Mouse (Mus musculus): Measurements from ENCODE around the gene Galnt16. TPM values are rescaled to one million over a fixed set of nuclear protein-coding genes. Genes with fewer than 3 reads are reported as not detected.

The Galnt16 gene
- total and polyA plus RNA-seq, 3 experiments: 0.01 to 0.27 TPM; not detected in 1

DNA sequence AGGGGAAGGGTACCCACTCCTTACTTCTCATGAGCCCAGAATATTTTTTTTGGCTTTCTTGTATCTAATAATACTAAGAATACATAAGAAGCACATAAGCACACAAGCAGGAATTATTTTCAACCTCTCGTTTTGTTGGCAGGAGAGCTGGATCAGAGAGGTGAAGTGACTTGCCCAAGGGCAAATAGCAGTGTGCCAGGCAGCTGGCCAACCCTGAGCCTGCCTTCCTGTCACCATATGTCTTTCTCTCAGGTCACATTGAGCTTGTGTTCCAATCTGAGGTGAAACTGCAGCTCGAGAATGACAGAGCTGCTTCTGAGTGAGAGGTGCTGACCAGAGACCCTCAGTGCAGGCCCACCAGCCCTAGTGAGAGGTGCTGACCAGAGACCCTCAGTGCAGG lies 15.8 kb downstream of the Galnt16 start:
- ATAC-seq (ENCODE audit: extremely low read depth, insufficient number of reproducible peaks, low FRiP score, poor library complexity, severe bottlenecking) (no peak), DNase-seq (ENCODE audit: low spot score) (no peak)
- Histone ChIP-seq H3K4me3 (ENCODE audit: low read depth, low read length) (no peak overlapping the region), H3K4me1 (ENCODE audit: insufficient read depth, low read depth, low read length) (no peaks in the 10 kb centered on the region), H3K9me3 (replicated peaks) (no peaks in the 10 kb centered on the region), H3K27me3 (ENCODE audit: insufficient read depth, low read length) (peaks cover 46% of the 10 kb centered on the region), H3K36me3 (replicated peaks) (no peaks in the 10 kb centered on the region)
- no peak for TF ChIP-seq GATA2 (IDR thresholded peaks at IDR 0.05; ENCODE audit: borderline replicate concordance, low read depth, low read length)
- TF ChIP-seq TAL1 (conservative IDR thresholded peaks at IDR 0.05; ENCODE audit: low read depth, low read length): no peak
- no peak for TF ChIP-seq POLR2AphosphoS5 (IDR thresholded peaks at IDR 0.05; ENCODE audit: insufficient replicate concordance, low read depth, low read length)
- no peak for TF ChIP-seq GATA1 (IDR thresholded peaks at IDR 0.05; ENCODE audit: borderline replicate concordance, low read length)
- no peak for TF ChIP-seq CTCF (IDR thresholded peaks at IDR 0.05; ENCODE audit: low read depth, low read length)

DNA sequence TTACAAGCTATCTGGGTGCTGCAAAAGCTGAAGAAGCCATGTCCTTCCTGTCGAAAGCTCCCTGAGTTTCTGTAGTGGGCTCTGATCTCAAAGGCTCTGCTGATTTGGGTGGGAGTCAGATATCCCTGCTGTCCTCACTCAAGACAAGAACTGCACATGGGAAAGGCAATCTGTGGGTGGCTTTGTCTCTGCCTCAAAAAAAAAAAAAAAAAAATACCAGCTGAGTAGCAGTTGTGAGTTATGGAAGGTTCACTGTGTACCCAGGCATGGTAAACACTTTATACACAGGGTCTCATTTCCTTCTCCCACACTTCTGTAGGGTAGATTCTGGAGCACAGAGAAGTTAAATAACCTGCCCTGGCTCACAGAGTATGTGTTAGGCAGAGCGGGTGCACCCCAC lies 19.2 kb downstream of the Galnt16 start:
- no peaks in the 10 kb centered on the region for H3K9me3 ChIP-seq (replicated peaks)
- TF ChIP-seq GATA2 (IDR thresholded peaks at IDR 0.05; ENCODE audit: borderline replicate concordance, low read depth, low read length): no peak
- no peak for TF ChIP-seq GATA1 (IDR thresholded peaks at IDR 0.05; ENCODE audit: borderline replicate concordance, low read length)
- TF ChIP-seq CTCF (IDR thresholded peaks at IDR 0.05; ENCODE audit: low read depth, low read length): no peak
- TF ChIP-seq TAL1 (conservative IDR thresholded peaks at IDR 0.05; ENCODE audit: low read depth, low read length): no peak
- no peak for TF ChIP-seq POLR2AphosphoS5 (IDR thresholded peaks at IDR 0.05; ENCODE audit: insufficient replicate concordance, low read depth, low read length)
- H3K4me3 ChIP-seq (ENCODE audit: low read depth, low read length): no peak overlapping the region
- H3K27me3 ChIP-seq (ENCODE audit: insufficient read depth, low read length): peaks cover 30% of the 10 kb centered on the region
- DNase-seq (ENCODE audit: low spot score) (no peak), ATAC-seq (ENCODE audit: extremely low read depth, insufficient number of reproducible peaks, low FRiP score, poor library complexity, severe bottlenecking) (no peak)
- H3K4me1 ChIP-seq (ENCODE audit: insufficient read depth, low read depth, low read length): no peaks in the 10 kb centered on the region
- no peaks in the 10 kb centered on the region for H3K36me3 ChIP-seq (replicated peaks)

DNA sequence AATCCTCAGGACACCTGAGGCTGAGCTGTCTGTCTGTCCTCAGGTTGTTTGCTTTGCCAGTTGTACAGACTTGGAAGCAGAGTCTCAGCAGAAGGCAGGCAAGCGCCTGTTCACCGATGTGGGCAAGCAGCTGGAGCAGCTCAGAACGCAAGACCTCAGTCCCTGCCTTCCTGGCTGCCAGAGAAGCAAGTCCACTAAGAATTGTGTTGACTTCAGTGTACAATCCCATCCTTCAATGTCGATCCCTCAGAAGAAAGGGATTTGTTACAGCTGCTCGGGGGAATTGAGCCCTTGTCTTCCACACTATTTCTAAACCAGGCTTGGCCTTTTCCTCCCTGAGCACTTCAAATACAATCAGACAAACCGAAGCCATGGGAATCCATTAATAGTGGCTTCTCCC lies 20.2 kb downstream of the Galnt16 start:
- H3K4me1 ChIP-seq (ENCODE audit: insufficient read depth, low read depth, low read length): no peaks in the 10 kb centered on the region
- ATAC-seq (ENCODE audit: extremely low read depth, insufficient number of reproducible peaks, low FRiP score, poor library complexity, severe bottlenecking) (no peak), DNase-seq (ENCODE audit: low spot score) (no peak)
- H3K4me3 ChIP-seq (ENCODE audit: low read depth, low read length): no peak overlapping the region
- peaks cover 30% of the 10 kb centered on the region for H3K27me3 ChIP-seq (ENCODE audit: insufficient read depth, low read length)
- TF ChIP-seq POLR2AphosphoS5 (IDR thresholded peaks at IDR 0.05; ENCODE audit: insufficient replicate concordance, low read depth, low read length) (no peak), GATA1 (IDR thresholded peaks at IDR 0.05; ENCODE audit: borderline replicate concordance, low read length) (no peak), GATA2 (IDR thresholded peaks at IDR 0.05; ENCODE audit: borderline replicate concordance, low read depth, low read length) (no peak), TAL1 (conservative IDR thresholded peaks at IDR 0.05; ENCODE audit: low read depth, low read length) (no peak), CTCF (IDR thresholded peaks at IDR 0.05; ENCODE audit: low read depth, low read length) (no peak)
- no peaks in the 10 kb centered on the region for H3K9me3 ChIP-seq (replicated peaks)
- H3K36me3 ChIP-seq (replicated peaks): no peaks in the 10 kb centered on the region

DNA sequence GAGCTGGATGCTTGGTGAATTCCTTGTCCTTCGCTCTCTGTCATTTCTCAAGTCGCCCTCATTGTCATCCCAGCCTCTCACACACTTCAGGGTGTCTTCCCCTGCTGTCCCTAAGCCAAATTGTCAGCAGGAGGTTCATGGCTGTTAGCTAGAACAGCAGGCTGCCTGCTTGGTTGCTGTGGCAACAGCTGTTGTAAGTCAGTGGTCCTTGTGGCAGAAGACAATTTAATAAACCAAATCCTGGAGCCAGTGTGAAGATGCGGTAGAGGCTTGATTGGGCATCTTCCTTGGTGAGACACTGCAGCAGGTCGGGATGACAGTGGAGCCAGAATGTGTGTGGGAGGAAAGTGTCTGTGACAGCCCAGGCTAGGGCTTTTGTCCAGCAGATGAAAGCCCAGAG lies 27.2 kb downstream of the Galnt16 start:
- ATAC-seq (ENCODE audit: extremely low read depth, insufficient number of reproducible peaks, low FRiP score, poor library complexity, severe bottlenecking) (no peak), DNase-seq (ENCODE audit: low spot score) (no peak)
- TF ChIP-seq TAL1 (conservative IDR thresholded peaks at IDR 0.05; ENCODE audit: low read depth, low read length): no peak
- no peak for TF ChIP-seq CTCF (IDR thresholded peaks at IDR 0.05; ENCODE audit: low read depth, low read length)
- TF ChIP-seq GATA1 (IDR thresholded peaks at IDR 0.05; ENCODE audit: borderline replicate concordance, low read length): no peak
- H3K9me3 ChIP-seq (replicated peaks): no peaks in the 10 kb centered on the region
- no peaks in the 10 kb centered on the region for H3K36me3 ChIP-seq (replicated peaks)
- H3K4me1 ChIP-seq (ENCODE audit: insufficient read depth, low read depth, low read length): no peaks in the 10 kb centered on the region
- H3K27me3 ChIP-seq (ENCODE audit: insufficient read depth, low read length): peaks cover 42% of the 10 kb centered on the region
- H3K4me3 ChIP-seq (ENCODE audit: low read depth, low read length): no peak overlapping the region

DNA sequence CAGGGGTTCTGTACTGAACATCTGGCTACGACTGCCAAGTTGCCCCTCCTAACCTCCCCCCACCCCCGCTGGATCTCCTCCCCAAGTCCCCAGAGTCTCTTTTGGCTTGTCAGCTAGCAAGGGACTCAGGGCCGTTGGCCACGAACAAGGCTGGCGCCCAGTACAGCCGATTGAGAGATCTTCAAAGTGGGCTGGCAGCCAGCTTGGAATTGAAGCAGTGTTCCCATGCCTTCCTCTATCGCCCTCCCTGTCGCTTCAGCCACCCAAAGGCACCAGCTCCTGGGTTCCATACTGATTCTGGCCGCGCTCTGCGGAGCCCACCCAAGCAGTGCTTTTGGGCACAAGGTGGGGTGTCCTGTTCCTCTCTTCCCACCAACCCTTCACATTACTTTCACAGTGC lies 31.6 kb downstream of the Galnt16 start:
- H3K9me3 ChIP-seq (replicated peaks): no peaks in the 10 kb centered on the region
- TF ChIP-seq POLR2AphosphoS5 (IDR thresholded peaks at IDR 0.05; ENCODE audit: insufficient replicate concordance, low read depth, low read length): no peak
- peaks cover 39% of the 10 kb centered on the region for H3K27me3 ChIP-seq (ENCODE audit: insufficient read depth, low read length)
- ATAC-seq (ENCODE audit: extremely low read depth, insufficient number of reproducible peaks, low FRiP score, poor library complexity, severe bottlenecking) (no peak), DNase-seq (ENCODE audit: low spot score) (no peak)
- H3K4me1 ChIP-seq (ENCODE audit: insufficient read depth, low read depth, low read length): no peaks in the 10 kb centered on the region
- H3K36me3 ChIP-seq (replicated peaks): no peaks in the 10 kb centered on the region
- H3K4me3 ChIP-seq (ENCODE audit: low read depth, low read length): no peak overlapping the region

DNA sequence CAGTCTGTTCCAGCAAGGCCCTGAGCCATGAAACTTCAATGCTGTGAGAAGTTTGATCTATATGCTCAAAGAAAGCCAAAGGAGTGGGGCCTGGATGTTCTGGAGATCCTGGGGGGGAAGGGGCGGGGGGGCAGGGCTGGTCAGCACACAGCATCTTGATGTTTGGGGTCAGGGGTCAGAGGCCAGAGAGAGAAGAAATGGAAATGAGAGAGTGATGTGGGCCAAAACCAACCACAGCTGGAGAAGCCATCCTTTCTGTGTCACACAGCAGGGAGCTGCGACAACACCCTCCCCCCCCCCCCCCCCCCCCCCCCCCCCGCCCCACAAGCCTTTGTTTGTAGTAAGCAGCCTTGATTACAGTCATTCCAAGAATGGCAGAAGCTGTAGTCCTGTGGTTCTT lies 35.1 kb downstream of the Galnt16 start:
- no peak for ATAC-seq (ENCODE audit: extremely low read depth, insufficient number of reproducible peaks, low FRiP score, poor library complexity, severe bottlenecking)
- TF ChIP-seq GATA1 (IDR thresholded peaks at IDR 0.05; ENCODE audit: borderline replicate concordance, low read length) (no peak), POLR2AphosphoS5 (IDR thresholded peaks at IDR 0.05; ENCODE audit: insufficient replicate concordance, low read depth, low read length) (no peak), GATA2 (IDR thresholded peaks at IDR 0.05; ENCODE audit: borderline replicate concordance, low read depth, low read length) (no peak), CTCF (IDR thresholded peaks at IDR 0.05; ENCODE audit: low read depth, low read length) (no peak), TAL1 (conservative IDR thresholded peaks at IDR 0.05; ENCODE audit: low read depth, low read length) (no peak)
- DNase-seq (ENCODE audit: low spot score): no peak
- no peaks in the 10 kb centered on the region for H3K4me1 ChIP-seq (ENCODE audit: insufficient read depth, low read depth, low read length)
- no peaks in the 10 kb centered on the region for H3K9me3 ChIP-seq (replicated peaks)
- no peak overlapping the region for H3K4me3 ChIP-seq (ENCODE audit: low read depth, low read length)
- H3K36me3 ChIP-seq (replicated peaks): no peaks in the 10 kb centered on the region
- peaks cover 34% of the 10 kb centered on the region for H3K27me3 ChIP-seq (ENCODE audit: insufficient read depth, low read length)

DNA sequence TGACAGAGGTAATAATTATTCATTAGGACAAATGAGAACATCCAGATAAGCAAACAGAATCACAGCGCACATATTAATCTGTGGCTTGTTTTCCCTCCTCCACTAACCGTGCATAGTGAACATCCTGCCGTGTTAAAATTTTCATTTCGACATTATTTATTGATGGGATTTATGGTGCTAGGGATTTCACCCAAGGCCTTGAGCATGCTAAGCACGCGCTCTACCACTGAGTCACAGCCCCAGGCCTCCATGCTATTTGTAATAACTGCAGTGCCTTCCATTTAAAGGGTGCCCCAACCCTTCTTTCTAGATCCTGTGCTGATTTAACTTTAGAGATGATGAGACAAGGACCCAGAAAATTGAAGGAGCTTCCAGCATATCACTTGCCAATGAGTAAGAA lies 36.2 kb downstream of the Galnt16 start:
- H3K27me3 ChIP-seq (ENCODE audit: insufficient read depth, low read length): peaks cover 30% of the 10 kb centered on the region
- ATAC-seq (ENCODE audit: extremely low read depth, insufficient number of reproducible peaks, low FRiP score, poor library complexity, severe bottlenecking): no peak

More for the DNA sequence above, 36.2 kb downstream of the Galnt16 start:
- TF ChIP-seq GATA2 (IDR thresholded peaks at IDR 0.05; ENCODE audit: borderline replicate concordance, low read depth, low read length) (no peak), POLR2AphosphoS5 (IDR thresholded peaks at IDR 0.05; ENCODE audit: insufficient replicate concordance, low read depth, low read length) (no peak), CTCF (IDR thresholded peaks at IDR 0.05; ENCODE audit: low read depth, low read length) (no peak), GATA1 (IDR thresholded peaks at IDR 0.05; ENCODE audit: borderline replicate concordance, low read length) (no peak), TAL1 (conservative IDR thresholded peaks at IDR 0.05; ENCODE audit: low read depth, low read length) (no peak)
- H3K36me3 ChIP-seq (replicated peaks): no peaks in the 10 kb centered on the region
- H3K9me3 ChIP-seq (replicated peaks): no peaks in the 10 kb centered on the region
- H3K4me3 ChIP-seq (ENCODE audit: low read depth, low read length): no peak overlapping the region
- no peak for DNase-seq (ENCODE audit: low spot score)
- H3K4me1 ChIP-seq (ENCODE audit: insufficient read depth, low read depth, low read length): no peaks in the 10 kb centered on the region

Data from G1E (cell line).